Mouse (Mus musculus) heart, embryonic 12.5 days (tissue): ENCODE results near the gene Acp6. TPM values are rescaled to one million over a fixed set of nuclear protein-coding genes. Genes with fewer than 3 reads are reported as not detected.

Experiments
- ATAC-seq: fragments of 200-750 bp; cut with Nextera tagmentation; 2 replicates; pipeline ENCODE4 v1.8.0; 2017; ENCODE audit warnings: moderate TSS enrichment, moderate library complexity; ENCODE audit not compliant: insufficient number of reproducible peaks, low FRiP score
- H3K27ac ChIP-seq: fragments of 300-500 bp; sonication (generic); 2 replicates; pipeline ENCODE4 v1.5.1; 2016; ENCODE audit warnings: mild to moderate bottlenecking, moderate library complexity; ENCODE audit not compliant: poor library complexity, severe bottlenecking
- H3K27me3 ChIP-seq: fragments of 300-500 bp; sonication (generic); replicated peaks from 2 replicates; pipeline ENCODE4 v1.6.1; 2016; ENCODE audit warnings: mild to moderate bottlenecking, moderate library complexity
- H3K36me3 ChIP-seq: fragments of 300-500 bp; sonication (generic); 2 replicates; pipeline ENCODE4 v1.6.1; 2016; ENCODE audit warnings: mild to moderate bottlenecking, moderate library complexity
- H3K4me1 ChIP-seq: fragments of 300-500 bp; sonication (generic); replicated peaks from 2 replicates; pipeline ENCODE4 v1.6.1; 2016; ENCODE audit warnings: mild to moderate bottlenecking
- H3K4me2 ChIP-seq: fragments of 300-500 bp; sonication (generic); 2 replicates; pipeline ENCODE4 v1.6.1; 2016; ENCODE audit warnings: mild to moderate bottlenecking, moderate library complexity
- H3K4me3 ChIP-seq: fragments of 300-500 bp; sonication (generic); 2 replicates; pipeline ENCODE4 v1.5.1; 2016; ENCODE audit warnings: mild to moderate bottlenecking
- H3K9ac ChIP-seq: fragments of 300-500 bp; sonication (generic); 2 replicates; pipeline ENCODE4 v1.6.1; 2016; ENCODE audit warnings: mild to moderate bottlenecking, moderate library complexity
- H3K9me3 ChIP-seq: fragments of 300-500 bp; sonication (generic); replicated peaks from 2 replicates; pipeline ENCODE4 v1.6.1; 2016; ENCODE audit warnings: mild to moderate bottlenecking, moderate library complexity
- WGBS: fragments of 180-500 bp; shearing (Covaris S2); methylation state at CpG from one replicate; pipeline ENCODE4 v1.1.7; 2016; 5-methylcytosine and 5-hydroxymethylcytosine counted together
- polyA plus RNA-seq: library from polyadenylated mRNA; unstranded; fragments of >200 nt; fragmentation: Nextera tagmentation; extraction: Ambion mirVana; gene quantifications from 2 replicates; pipeline ENCODE4 v1.2.1, GENCODE M21; 2016

Gene Acp6
- polyA plus RNA-seq, 1 experiment from 2014 or later: 61.7 TPM

GRCm38 (mm10) chr3:97185098-97185860 is 26.7 kb downstream of the Acp6 start:
- H3K27ac ChIP-seq: no peak overlapping the region
- H3K36me3 ChIP-seq: no peaks in the 10 kb centered on the region
- H3K4me1 ChIP-seq: peaks cover 3% of the 10 kb centered on the region; the same call in 1 of the 2 replicates
- no peak overlapping the region for H3K4me2 ChIP-seq
- H3K27me3 ChIP-seq: peaks cover 12% of the 10 kb centered on the region; the same call in 1 of the 2 replicates
- WGBS: 37% methylated on average over 10 of the region's 10 CpGs
- no peak overlapping the region for H3K4me3 ChIP-seq
- no peak overlapping the region for H3K9ac ChIP-seq
- no peaks in the 10 kb centered on the region for H3K9me3 ChIP-seq
- ATAC-seq: no peak

- no peaks in the 10 kb centered on the region for H3K36me3 ChIP-seq
- ATAC-seq: no peak
- no peak overlapping the region for H3K4me3 ChIP-seq
- H3K4me1 ChIP-seq: no peaks in the 10 kb centered on the region; the same call in 1 of the 2 replicates
- H3K4me2 ChIP-seq: no peak overlapping the region
- no peaks in the 10 kb centered on the region for H3K9me3 ChIP-seq
- no peak overlapping the region for H3K27ac ChIP-seq
- no peaks in the 10 kb centered on the region for H3K27me3 ChIP-seq
- 78% methylated on average over 8 of the region's 8 CpGs for WGBS
- H3K9ac ChIP-seq: no peak overlapping the region
Measured at GRCm38 (mm10) chr3:97196571-97196970, 38.0 kb downstream of the Acp6 start.

- ATAC-seq: no peak
- H3K4me2 ChIP-seq: no peak overlapping the region
- H3K27ac ChIP-seq: no peak overlapping the region
- peaks cover 2% of the 10 kb centered on the region; the same call in 1 of the 2 replicates for H3K4me1 ChIP-seq
- no peak overlapping the region for H3K9ac ChIP-seq
- H3K36me3 ChIP-seq: 0 out of 2 replicates have a peak, but pooled peaks cover 9% of the 10 kb centered on the region
- H3K9me3 ChIP-seq: no peaks in the 10 kb centered on the region
- no peaks in the 10 kb centered on the region for H3K27me3 ChIP-seq
- H3K4me3 ChIP-seq: no peak overlapping the region
- WGBS: 35% methylated on average over 4 of the region's 4 CpGs
Measured at GRCm38 (mm10) chr3:97199261-97199660, 40.7 kb downstream of the Acp6 start.

GRCm38 (mm10) chr3:97201943-97202342 is 43.4 kb downstream of the Acp6 start:
- no peak overlapping the region for H3K4me2 ChIP-seq
- H3K9ac ChIP-seq: no peak overlapping the region
- no peak overlapping the region for H3K4me3 ChIP-seq
- 47% methylated on average over 5 of the region's 5 CpGs for WGBS
- H3K27me3 ChIP-seq: no peaks in the 10 kb centered on the region
- H3K4me1 ChIP-seq: peaks cover 2% of the 10 kb centered on the region; the same call in 1 of the 2 replicates
- no peak overlapping the region for H3K27ac ChIP-seq
- peaks cover 35% of the 10 kb centered on the region for H3K36me3 ChIP-seq
- H3K9me3 ChIP-seq: no peaks in the 10 kb centered on the region
- no peak for ATAC-seq

- Histone ChIP-seq H3K4me3 (no peak overlapping the region), H3K4me1 (peaks cover 6% of the 10 kb centered on the region), H3K9ac (no peak overlapping the region), H3K9me3 (no peaks in the 10 kb centered on the region), H3K27ac (no peak overlapping the region), H3K4me2 (no peak overlapping the region), H3K27me3 (no peaks in the 10 kb centered on the region), H3K36me3 (peaks cover 54% of the 10 kb centered on the region)
- WGBS: 69% methylated on average over 14 of the region's 14 CpGs
- no peak for ATAC-seq
Measured at GRCm38 (mm10) chr3:97203880-97204279, 45.3 kb downstream of the Acp6 start.

- Histone ChIP-seq H3K4me1 (peaks cover 9% of the 10 kb centered on the region), H3K9ac (no peak overlapping the region), H3K9me3 (no peaks in the 10 kb centered on the region), H3K27ac (no peak overlapping the region), H3K27me3 (no peaks in the 10 kb centered on the region), H3K4me3 (no peak overlapping the region), H3K36me3 (peaks cover 79% of the 10 kb centered on the region), H3K4me2 (no peak overlapping the region)
- no peak for ATAC-seq
- 77% methylated on average over 3 of the region's 3 CpGs for WGBS
Measured at GRCm38 (mm10) chr3:97206521-97206920, 47.9 kb downstream of the Acp6 start.

GRCm38 (mm10) chr3:97209351-97209750 is 50.8 kb downstream of the Acp6 start:
- no peak overlapping the region for H3K4me2 ChIP-seq
- WGBS: 88% methylated on average over 9 of the region's 9 CpGs
- no peaks in the 10 kb centered on the region for H3K27me3 ChIP-seq
- H3K4me3 ChIP-seq: no peak overlapping the region
- ATAC-seq: no peak
- no peak overlapping the region for H3K27ac ChIP-seq
- peaks cover 7% of the 10 kb centered on the region for H3K4me1 ChIP-seq
- no peak overlapping the region for H3K9ac ChIP-seq
- peaks cover 96% of the 10 kb centered on the region for H3K36me3 ChIP-seq
- H3K9me3 ChIP-seq: no peaks in the 10 kb centered on the region

- H3K9me3 ChIP-seq: no peaks in the 10 kb centered on the region
- no peak for ATAC-seq
Measured at GRCm38 (mm10) chr3:97211177-97211576, 52.6 kb downstream of the Acp6 start.

GRCm38 (mm10) chr3:97213871-97214270 is 55.3 kb downstream of the Acp6 start:
- 79% methylated on average over 10 of the region's 10 CpGs for WGBS
- no peak for ATAC-seq

More at GRCm38 (mm10) chr3:97211177-97211576, 52.6 kb downstream of the Acp6 start:
- H3K4me1 ChIP-seq: peaks cover 24% of the 10 kb centered on the region
- no peak overlapping the region for H3K27ac ChIP-seq
- H3K36me3 ChIP-seq: peaks cover 96% of the 10 kb centered on the region
- H3K4me2 ChIP-seq: no peak overlapping the region
- 74% methylated on average over 5 of the region's 5 CpGs for WGBS
- no peaks in the 10 kb centered on the region for H3K27me3 ChIP-seq
- H3K9ac ChIP-seq: no peak overlapping the region
- H3K4me3 ChIP-seq: no peak overlapping the region

GRCm38 (mm10) chr3:97214439-97214838 is 55.9 kb downstream of the Acp6 start:
- no peaks in the 10 kb centered on the region for H3K9me3 ChIP-seq
- peaks cover 17% of the 10 kb centered on the region for H3K4me1 ChIP-seq
- peak overlapping the region; percentile 28; the same call in 1 of the 2 replicates for H3K27ac ChIP-seq
- ATAC-seq: no peak
- WGBS: 22% methylated on average over 1 of the region's 1 CpGs
- H3K27me3 ChIP-seq: no peaks in the 10 kb centered on the region
- no peak overlapping the region for H3K4me2 ChIP-seq
- H3K4me3 ChIP-seq: no peak overlapping the region
- H3K9ac ChIP-seq: no peak overlapping the region
- peaks cover 86% of the 10 kb centered on the region for H3K36me3 ChIP-seq

More at GRCm38 (mm10) chr3:97213871-97214270, 55.3 kb downstream of the Acp6 start:
- H3K4me1 ChIP-seq: peaks cover 20% of the 10 kb centered on the region
- peaks cover 86% of the 10 kb centered on the region for H3K36me3 ChIP-seq
- no peaks in the 10 kb centered on the region for H3K27me3 ChIP-seq
- H3K4me3 ChIP-seq: no peak overlapping the region
- no peak overlapping the region for H3K4me2 ChIP-seq
- H3K9ac ChIP-seq: no peak overlapping the region
- 0 out of 2 replicates have a peak overlapping the region, but pooled peaks have one; percentile 15 for H3K27ac ChIP-seq
- H3K9me3 ChIP-seq: no peaks in the 10 kb centered on the region

- H3K27ac ChIP-seq: no peak overlapping the region
- ATAC-seq: no peak
- no peak overlapping the region for H3K4me3 ChIP-seq
- peaks cover 17% of the 10 kb centered on the region for H3K4me1 ChIP-seq
- no peaks in the 10 kb centered on the region for H3K27me3 ChIP-seq
- H3K36me3 ChIP-seq: peaks cover 86% of the 10 kb centered on the region
- WGBS: 70% methylated on average over 3 of the region's 3 CpGs
- no peaks in the 10 kb centered on the region for H3K9me3 ChIP-seq
- H3K9ac ChIP-seq: no peak overlapping the region
- no peak overlapping the region for H3K4me2 ChIP-seq
Measured at GRCm38 (mm10) chr3:97215526-97215925, 56.9 kb downstream of the Acp6 start.
